Mouse (Mus musculus): ENCODE data around the gene Hinfp. TPM values are rescaled to one million over a fixed set of nuclear protein-coding genes. Genes with fewer than 3 reads are reported as not detected.

Hinfp gene
- polyA plus RNA-seq, 1 experiment from 2014 or later, result 29.1 TPM

DNA sequence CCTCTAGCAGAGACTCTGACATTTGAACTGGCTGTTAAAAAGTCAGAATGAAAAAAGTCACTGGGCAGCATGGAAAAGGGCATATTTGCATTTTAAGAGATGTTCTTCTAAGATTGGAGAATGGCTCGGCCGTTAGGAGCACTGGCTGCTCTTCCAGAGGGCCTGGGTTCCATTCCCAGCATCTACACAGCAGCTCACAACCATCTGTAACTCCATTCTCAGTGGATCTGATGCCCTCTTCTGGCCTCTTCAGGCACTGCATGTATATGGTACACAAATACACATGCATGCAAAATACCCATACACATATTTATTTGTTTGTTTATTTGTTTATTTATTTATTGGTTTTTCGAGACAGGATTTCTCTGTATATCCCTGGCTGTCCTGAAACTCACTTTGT is 36.4 kb downstream of the Hinfp start:
- 85% methylated on average over 3 of the region's 3 CpGs for WGBS
- Histone ChIP-seq H3K4me3 (replicated peaks) (no peak overlapping the region), H3K4me2 (no peak overlapping the region), H3K27me3 (no peaks in the 10 kb centered on the region), H3K27ac (no peak overlapping the region), H3K9ac (replicated peaks) (no peak overlapping the region), H3K9me3 (0 out of 2 replicates have a peak, but pooled peaks cover 3% of the 10 kb centered on the region), H3K4me1 (replicated peaks) (peaks cover 10% of the 10 kb centered on the region; the same call in 1 of the 2 replicates), H3K36me3 (no peaks in the 10 kb centered on the region)
- ATAC-seq (ENCODE audit: insufficient number of reproducible peaks, insufficient read depth, low FRiP score, low TSS enrichment, low read depth), result no peak

DNA sequence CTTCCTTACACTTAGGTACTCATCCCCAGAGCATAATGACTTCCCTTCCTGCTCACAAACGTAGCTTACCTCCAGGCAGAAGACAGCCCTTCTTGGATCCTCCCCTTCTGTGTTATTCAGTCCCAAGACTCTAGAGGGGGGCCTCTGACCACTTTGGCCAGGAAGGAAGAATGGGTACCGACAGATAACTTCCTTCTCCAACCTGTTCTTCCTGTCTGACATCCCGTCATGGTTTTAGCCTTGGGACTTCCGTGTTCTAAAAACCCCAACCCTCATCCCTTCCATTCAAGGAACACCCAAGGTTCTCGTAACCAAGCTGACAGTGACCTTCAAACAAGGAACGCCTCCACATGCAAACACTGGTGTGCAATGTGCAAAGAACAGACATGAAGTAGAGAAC is 37.0 kb downstream of the Hinfp start, which contains the start of gene Nlrx1:
Gene Nlrx1 (minus strand): TSS at position 168 of the 400 bp plus-strand sequence.
- Histone ChIP-seq H3K4me2 (peak within 1 kb of the TSS; percentile 81), H3K4me1 (replicated peaks) (peaks cover 10% of the 10 kb centered on the region; the same call in 1 of the 2 replicates), H3K27me3 (no peaks in the 10 kb centered on the region), H3K9ac (replicated peaks) (peak within 1 kb of the TSS; percentile 83), H3K4me3 (replicated peaks) (peak within 1 kb of the TSS; percentile 50), H3K9me3 (0 out of 2 replicates have a peak, but pooled peaks cover 3% of the 10 kb centered on the region), H3K36me3 (no peaks in the 10 kb centered on the region), H3K27ac (peak within 1 kb of the TSS; percentile 59; the same call in 1 of the 2 replicates)
- 83% methylated on average over 6 of the region's 6 CpGs for WGBS
- no peak for ATAC-seq (ENCODE audit: insufficient number of reproducible peaks, insufficient read depth, low FRiP score, low TSS enrichment, low read depth)

GRCm38 (mm10) chr9:44268027-44268360 is 37.5 kb downstream of the Hinfp start:
- Histone ChIP-seq H3K9me3 (0 out of 2 replicates have a peak, but pooled peaks cover 3% of the 10 kb centered on the region), H3K4me3 (replicated peaks) (peak overlapping the region; percentile 50), H3K27me3 (no peaks in the 10 kb centered on the region), H3K4me1 (replicated peaks) (peaks cover 10% of the 10 kb centered on the region; the same call in 1 of the 2 replicates), H3K27ac (peak overlapping the region; percentile 59; the same call in 1 of the 2 replicates), H3K9ac (replicated peaks) (peak overlapping the region; percentile 83), H3K36me3 (no peaks in the 10 kb centered on the region), H3K4me2 (peak overlapping the region; percentile 81)
- peak; percentile 69 for ATAC-seq (ENCODE audit: insufficient number of reproducible peaks, insufficient read depth, low FRiP score, low TSS enrichment, low read depth)
- 5% methylated on average over 28 of the region's 28 CpGs for WGBS

GRCm38 (mm10) chr9:44267319-44268026 is 38.0 kb downstream of the Hinfp start:
- Histone ChIP-seq H3K27ac (peak overlapping the region; percentile 59; the same call in 1 of the 2 replicates), H3K4me1 (replicated peaks) (peaks cover 10% of the 10 kb centered on the region; the same call in 1 of the 2 replicates), H3K4me2 (peak overlapping the region; percentile 81), H3K27me3 (no peaks in the 10 kb centered on the region), H3K4me3 (replicated peaks) (peak overlapping the region; percentile 50), H3K9ac (replicated peaks) (peak overlapping the region; percentile 83), H3K9me3 (0 out of 2 replicates have a peak, but pooled peaks cover 3% of the 10 kb centered on the region), H3K36me3 (no peaks in the 10 kb centered on the region)
- no peak for ATAC-seq (ENCODE audit: insufficient number of reproducible peaks, insufficient read depth, low FRiP score, low TSS enrichment, low read depth)
- 15% methylated on average over 21 of the region's 23 CpGs for WGBS

- Histone ChIP-seq H3K4me3 (replicated peaks) (peak overlapping the region; percentile 50; the same call in 1 of the 2 replicates), H3K9me3 (0 out of 2 replicates have a peak, but pooled peaks cover 3% of the 10 kb centered on the region), H3K4me2 (peak overlapping the region; percentile 81), H3K4me1 (replicated peaks) (peaks cover 10% of the 10 kb centered on the region; the same call in 1 of the 2 replicates), H3K27ac (0 out of 2 replicates have a peak overlapping the region, but pooled peaks have one; percentile 7), H3K36me3 (no peaks in the 10 kb centered on the region), H3K27me3 (no peaks in the 10 kb centered on the region), H3K9ac (replicated peaks) (peak overlapping the region; percentile 83; the same call in 1 of the 2 replicates)
- 64% methylated on average over 8 of the region's 8 CpGs for WGBS
- ATAC-seq (ENCODE audit: insufficient number of reproducible peaks, insufficient read depth, low FRiP score, low TSS enrichment, low read depth), result no peak
These were observed 38.8 kb downstream of the Hinfp start for GRCm38 (mm10) chr9:44266478-44267226.

DNA sequence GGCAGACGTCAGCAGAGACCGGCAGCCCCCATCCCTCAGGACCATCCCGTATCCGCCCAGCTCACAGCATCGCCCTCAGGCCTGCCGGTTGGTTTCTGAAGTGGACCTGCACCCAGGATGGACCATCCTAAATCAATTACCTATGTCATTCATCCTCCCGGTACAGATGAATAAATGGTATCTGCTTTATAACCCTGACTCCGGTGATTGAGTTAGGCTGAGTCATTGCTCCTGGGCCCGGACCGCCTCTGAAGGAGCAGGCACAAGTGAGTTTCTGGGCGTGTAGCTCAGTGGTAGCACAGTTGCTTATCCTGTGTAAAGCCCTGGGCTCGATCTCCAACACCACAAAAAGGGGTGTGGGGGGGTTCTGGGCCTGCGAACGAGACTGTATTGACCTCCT is 44.1 kb downstream of the Hinfp start:
- Histone ChIP-seq H3K36me3 (no peaks in the 10 kb centered on the region), H3K4me1 (replicated peaks) (no peaks in the 10 kb centered on the region), H3K9me3 (no peaks in the 10 kb centered on the region), H3K4me2 (no peak overlapping the region), H3K27ac (no peak overlapping the region), H3K27me3 (no peaks in the 10 kb centered on the region), H3K4me3 (replicated peaks) (no peak overlapping the region), H3K9ac (replicated peaks) (no peak overlapping the region)
- WGBS, result 83% methylated on average over 14 of the region's 14 CpGs
- no peak for ATAC-seq (ENCODE audit: insufficient number of reproducible peaks, insufficient read depth, low FRiP score, low TSS enrichment, low read depth)

GRCm38 (mm10) chr9:44259014-44259413 is 46.5 kb downstream of the Hinfp start:
- H3K27me3 ChIP-seq, result no peaks in the 10 kb centered on the region

DNA sequence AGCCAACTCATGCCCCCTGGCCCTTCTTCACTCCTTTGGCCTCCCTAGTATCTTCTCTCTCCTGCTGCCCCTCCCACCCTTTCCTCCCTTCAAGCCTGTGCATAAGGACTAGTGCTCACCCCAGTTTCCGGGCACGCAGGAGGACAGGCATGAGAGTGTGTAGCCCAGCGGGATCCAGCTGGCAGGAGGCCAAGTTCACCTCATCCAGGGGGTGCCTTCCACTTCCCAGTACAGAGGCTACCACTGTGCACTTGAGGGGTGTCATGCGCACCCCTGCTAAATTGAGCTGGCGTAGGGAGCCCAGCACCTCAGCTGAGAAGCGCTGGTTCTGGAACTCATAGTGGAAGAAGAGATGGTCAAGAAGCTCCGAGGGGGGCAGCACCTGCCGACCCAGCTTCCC is 49.3 kb downstream of the Hinfp start:
- Histone ChIP-seq H3K4me3 (replicated peaks) (no peak overlapping the region), H3K27ac (no peak overlapping the region), H3K4me1 (replicated peaks) (peaks cover 32% of the 10 kb centered on the region), H3K4me2 (no peak overlapping the region), H3K36me3 (no peaks in the 10 kb centered on the region), H3K9ac (replicated peaks) (no peak overlapping the region), H3K9me3 (no peaks in the 10 kb centered on the region), H3K27me3 (peaks cover 1% of the 10 kb centered on the region; the same call in 1 of the 2 replicates)
- 87% methylated on average over 8 of the region's 8 CpGs for WGBS
- no peak for ATAC-seq (ENCODE audit: insufficient number of reproducible peaks, insufficient read depth, low FRiP score, low TSS enrichment, low read depth)

More at GRCm38 (mm10) chr9:44259014-44259413, 46.5 kb downstream of the Hinfp start:
- H3K4me2 ChIP-seq, result no peak overlapping the region
- no peak overlapping the region for H3K27ac ChIP-seq
- no peak for ATAC-seq (ENCODE audit: insufficient number of reproducible peaks, insufficient read depth, low FRiP score, low TSS enrichment, low read depth)
- no peak overlapping the region for H3K4me3 ChIP-seq (replicated peaks)
- no peak overlapping the region for H3K9ac ChIP-seq (replicated peaks)
- H3K36me3 ChIP-seq, result no peaks in the 10 kb centered on the region
- H3K9me3 ChIP-seq, result no peaks in the 10 kb centered on the region
- 83% methylated on average over 10 of the region's 10 CpGs for WGBS
- H3K4me1 ChIP-seq (replicated peaks), result peaks cover 23% of the 10 kb centered on the region

DNA sequence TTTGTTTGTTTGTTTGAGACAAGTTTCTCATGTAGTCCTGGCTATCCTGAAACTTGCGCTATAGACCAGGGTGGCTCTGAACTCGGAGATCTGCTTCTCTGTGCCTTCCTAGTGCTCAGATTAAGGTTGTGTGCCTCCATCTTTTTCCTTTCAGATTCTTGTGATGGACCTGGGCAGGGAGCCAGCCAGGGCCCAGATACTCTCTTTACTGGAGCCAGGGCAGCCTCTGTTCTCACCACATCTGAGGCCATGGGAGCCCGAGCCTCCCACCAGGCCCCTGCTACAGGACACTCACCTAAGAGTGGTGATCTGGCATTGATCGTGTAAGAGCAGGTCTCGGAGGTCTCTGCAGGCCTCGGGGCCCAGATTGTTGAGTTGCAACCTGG is 50.3 kb downstream of the Hinfp start:
- WGBS, result 48% methylated on average over 6 of the region's 6 CpGs
- H3K36me3 ChIP-seq, result no peaks in the 10 kb centered on the region
- H3K27ac ChIP-seq, result peak overlapping the region; percentile 59
- no peak overlapping the region for H3K4me3 ChIP-seq (replicated peaks)
- H3K9ac ChIP-seq (replicated peaks), result no peak overlapping the region
- peaks cover 32% of the 10 kb centered on the region for H3K4me1 ChIP-seq (replicated peaks)
- no peak overlapping the region for H3K4me2 ChIP-seq
- ATAC-seq (ENCODE audit: insufficient number of reproducible peaks, insufficient read depth, low FRiP score, low TSS enrichment, low read depth), result no peak
- H3K9me3 ChIP-seq, result no peaks in the 10 kb centered on the region
- H3K27me3 ChIP-seq, result peaks cover 3% of the 10 kb centered on the region; the same call in 1 of the 2 replicates

DNA sequence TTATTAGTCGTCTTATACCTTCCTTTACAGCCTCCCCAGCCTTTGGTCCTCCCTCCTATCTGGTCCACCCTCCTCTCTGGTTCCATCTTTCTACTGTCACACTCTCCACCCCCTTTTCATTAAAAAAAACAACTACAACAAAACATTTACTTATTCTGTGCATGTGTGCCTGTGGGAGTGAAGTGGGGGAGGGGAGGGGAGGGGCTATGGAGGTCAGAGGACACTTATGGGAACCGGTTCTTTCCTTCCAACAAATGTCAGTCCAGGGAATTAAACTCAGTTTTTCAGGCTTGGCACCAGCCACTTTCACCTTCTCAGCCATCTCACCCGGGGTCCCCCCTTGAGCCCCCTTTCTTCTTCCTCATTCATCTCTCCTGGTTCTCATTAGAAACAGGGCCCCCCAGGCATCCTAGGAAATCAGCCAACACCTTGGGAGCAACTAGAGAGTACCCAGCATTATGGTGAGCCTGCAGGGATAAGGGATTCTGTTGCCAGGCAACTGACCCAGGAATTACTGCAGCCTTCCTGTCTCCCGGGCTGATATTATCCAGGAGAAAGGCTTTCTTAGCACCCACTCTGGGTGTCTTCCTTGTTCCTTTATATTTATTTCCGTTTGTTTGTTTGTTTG is 50.8 kb downstream of the Hinfp start:
- no peaks in the 10 kb centered on the region for H3K36me3 ChIP-seq
- H3K4me3 ChIP-seq (replicated peaks), result no peak overlapping the region
- H3K27me3 ChIP-seq, result peaks cover 5% of the 10 kb centered on the region
- peak overlapping the region; percentile 9; the same call in 1 of the 2 replicates for H3K4me2 ChIP-seq
- H3K4me1 ChIP-seq (replicated peaks), result peaks cover 32% of the 10 kb centered on the region
- H3K9ac ChIP-seq (replicated peaks), result 0 out of 2 replicates have a peak overlapping the region, but pooled peaks have one; percentile 4
- peak overlapping the region; percentile 59 for H3K27ac ChIP-seq
- 5% methylated on average over 5 of the region's 5 CpGs for WGBS
- ATAC-seq (ENCODE audit: insufficient number of reproducible peaks, insufficient read depth, low FRiP score, low TSS enrichment, low read depth), result peak; percentile 39; the same call in 1 of the 2 replicates
- H3K9me3 ChIP-seq, result no peaks in the 10 kb centered on the region

Data from limb, embryonic 12.5 days (tissue).